Mouse (Mus musculus): ENCODE data around the gene Efcab6. TPM values are rescaled to one million over a fixed set of nuclear protein-coding genes. Genes with fewer than 3 reads are reported as not detected.

The Efcab6 gene
- total RNA-seq, 2 experiments from 2014 or later = 16.7 to 17.5 TPM

GRCm38 (mm10) chr15:83828011-83828410 is 237.2 kb downstream of the Efcab6 start:
- no peak for DNase-seq (ENCODE audit: extremely low spot score in 1 of 2, low spot score in 2 of 2)
- intact Hi-C loops (cut with DNase I) = no loop called here
- Histone ChIP-seq H3K4me3 (no peak overlapping the region), H3K27ac (no peak overlapping the region; the same call in 1 of the 2 replicates)
- TF ChIP-seq CTCF (IDR thresholded peaks at IDR 0.05) = no peak

Other genes starting within 250 kb of the Efcab6 start
- 100 to 1,000 TPM; 434 to 449 TPM for gene Sult4a1, start 40.4 kb upstream of the Efcab6 start, total RNA-seq (2021)
- not detected for gene Pnpla5, start 57.8 kb upstream of the Efcab6 start, total RNA-seq (2021)
- gene Pnpla3, start 102.5 kb upstream of the Efcab6 start, total RNA-seq (2021) = 10 to 100 TPM; 10.9 to 12.0 TPM
- 100 to 1,000 TPM in 1 of 2 experiments, 10 to 100 TPM in 1; 99.4 to 111 TPM for gene Samm50, start 126.9 kb upstream of the Efcab6 start, total RNA-seq (2021)
- gene Parvb, start 166.7 kb upstream of the Efcab6 start, total RNA-seq (2021) = 10 to 100 TPM; 19.3 to 20.9 TPM

All from left cerebral cortex, adult 2 months (tissue).